Mouse (Mus musculus) olfactory bulb, adult 2 months (tissue): Measurements from ENCODE around the gene Iqch.

Experiments used
- CTCF ChIP-seq: fragments of 200-500 bp; IDR thresholded peaks from 2 replicates; pipeline ENCODE4 v1.5.1; 2012; ENCODE audit warnings: low read depth, mild to moderate bottlenecking, low read length, moderate library complexity; ENCODE audit not compliant: insufficient read depth
- POLR2A ChIP-seq: fragments of 200-500 bp; IDR thresholded peaks from 2 replicates; pipeline ENCODE4 v1.6.1; 2012; ENCODE audit warnings: mild to moderate bottlenecking, low read depth, low read length, moderate library complexity; ENCODE audit not compliant: insufficient read depth

- TF ChIP-seq POLR2A (no peak), CTCF (no peak)
These were observed 64.8 kb downstream of the Iqch start for GRCm38 (mm10) chr9:63537489-63537888.
